Mouse (Mus musculus) frontal cortex, postnatal 10 days (tissue): ENCODE results near the gene Map3k21.

ENCODE experiments used
- DNase-seq, 2 experiments: peaks; one replicate each; pipeline ENCODE4 v3.0.0; 2022; ENCODE audit warnings: low spot score in 2 of 2, mixed read lengths in 1 of 2

The Map3k21 gene

GRCm38 (mm10) chr8:125914386-125914785 lies 4.1 kb downstream of the Map3k21 start:
- DNase-seq: no peak

- DNase-seq: no peak
Observed at GRCm38 (mm10) chr8:125917013-125917412, 6.8 kb downstream of the Map3k21 start.

GRCm38 (mm10) chr8:125918719-125919118 lies 8.5 kb downstream of the Map3k21 start:
- DNase-seq: no peak

GRCm38 (mm10) chr8:125919560-125919959 lies 9.3 kb downstream of the Map3k21 start:
- DNase-seq: no peak

GRCm38 (mm10) chr8:125920281-125920680 lies 10.0 kb downstream of the Map3k21 start:
- DNase-seq: no peak

GRCm38 (mm10) chr8:125920761-125921160 lies 10.5 kb downstream of the Map3k21 start:
- DNase-seq: no peak

GRCm38 (mm10) chr8:125922333-125922732 lies 12.1 kb downstream of the Map3k21 start:
- DNase-seq: no peak

- DNase-seq: no peak
Observed at GRCm38 (mm10) chr8:125926636-125927035, 16.4 kb downstream of the Map3k21 start.

GRCm38 (mm10) chr8:125930276-125931046 lies 20.2 kb downstream of the Map3k21 start:
- no peak for DNase-seq

GRCm38 (mm10) chr8:125931822-125932221 lies 21.6 kb downstream of the Map3k21 start:
- no peak for DNase-seq

- peak in 1 of 2 experiments; percentile 33 for DNase-seq
Observed at GRCm38 (mm10) chr8:125935649-125936048, 25.4 kb downstream of the Map3k21 start.

- DNase-seq: no peak
Observed at GRCm38 (mm10) chr8:125944511-125944910, 34.3 kb downstream of the Map3k21 start.

- DNase-seq: no peak
Observed at GRCm38 (mm10) chr8:125948696-125949308, 38.6 kb downstream of the Map3k21 start.

- peak; percentile 82 for DNase-seq
Observed at GRCm38 (mm10) chr8:125950007-125950940, 40.0 kb downstream of the Map3k21 start.

- peak in 1 of 2 experiments; percentile 53 for DNase-seq
Observed at GRCm38 (mm10) chr8:125955671-125956070, 45.4 kb downstream of the Map3k21 start.

GRCm38 (mm10) chr8:125956796-125957195 lies 46.5 kb downstream of the Map3k21 start:
- DNase-seq: no peak

GRCm38 (mm10) chr8:125957226-125957993 lies 47.2 kb downstream of the Map3k21 start:
- DNase-seq: no peak

- no peak for DNase-seq
Observed at GRCm38 (mm10) chr8:125957994-125958368, 47.7 kb downstream of the Map3k21 start.

GRCm38 (mm10) chr8:125959363-125959771 lies 49.1 kb downstream of the Map3k21 start:
- peak; percentile 28 to 62 for DNase-seq

- DNase-seq: no peak
Observed at GRCm38 (mm10) chr8:125960037-125960436, 49.8 kb downstream of the Map3k21 start.

GRCm38 (mm10) chr8:125961790-125962189 lies 51.5 kb downstream of the Map3k21 start:
- no peak for DNase-seq
